Mouse (Mus musculus): ENCODE results near the gene Ntrk1. TPM values are rescaled to one million over a fixed set of nuclear protein-coding genes. Genes with fewer than 3 reads are reported as not detected.

The Ntrk1 gene
- total and polyA plus RNA-seq, 3 experiments = not detected

GRCm38 (mm10) chr3:87833482-87833881 is 38.5 kb upstream of the Ntrk1 start:
- H3K4me3 ChIP-seq (ENCODE audit: control insufficient read depth in 1 of 2, insufficient read depth in 1 of 2, low read depth in 2 of 2, low read length in 2 of 2) = no peak overlapping the region
- no peak overlapping the region for H3K27ac ChIP-seq (ENCODE audit: control insufficient read depth, low read depth, low read length)
- peaks cover 0 to 5% of the 10 kb centered on the region in 2 experiments; a peak in 1 of 4 replicates for H3K36me3 ChIP-seq (ENCODE audit: control insufficient read depth in 1 of 2, insufficient read depth in 2 of 2, low read length in 2 of 2)
- H3K27me3 ChIP-seq (ENCODE audit: control insufficient read depth in 1 of 2, insufficient read depth in 2 of 2, low read length in 2 of 2) = peaks cover 0 to 5% of the 10 kb centered on the region in 2 experiments; a peak in 2 of 4 replicates
- peak; percentile 23 to 42 (median 25); a peak in 4 of 6 replicates for TF ChIP-seq CTCF (IDR thresholded peaks at IDR 0.05 in 2 of 3, conservative IDR thresholded peaks at IDR 0.05 in 1 of 3; ENCODE audit: control insufficient read depth in 1 of 3, insufficient read depth in 1 of 3, low read depth in 2 of 3, low read length in 3 of 3, poor library complexity in 1 of 3, severe bottlenecking in 1 of 3)
- TF ChIP-seq SMC3 (IDR thresholded peaks at IDR 0.05; ENCODE audit: low read depth, low read length) = peak; percentile 38
- no peak for TF ChIP-seq POLR2AphosphoS5 (IDR thresholded peaks at IDR 0.05; ENCODE audit: borderline replicate concordance, low read depth, low read length)
- H3K79me2 ChIP-seq (ENCODE audit: control insufficient read depth, insufficient read depth, low read length, poor library complexity) = no peaks in the 10 kb centered on the region
- no peak for DNase-seq (ENCODE audit: low read depth, low spot score)
- no peak overlapping the region for H3K9ac ChIP-seq (ENCODE audit: control insufficient read depth, low read depth, low read length, poor library complexity, severe bottlenecking)
- peaks cover 0 to 3% of the 10 kb centered on the region in 2 experiments; a peak in 1 of 4 replicates for H3K4me1 ChIP-seq (ENCODE audit: control insufficient read depth in 1 of 2, insufficient read depth in 2 of 2, low read length in 2 of 2)
- H3K9me3 ChIP-seq (replicated peaks; ENCODE audit: insufficient read depth, low read length) = no peaks in the 10 kb centered on the region

GRCm38 (mm10) chr3:87832109-87832859 is 37.3 kb upstream of the Ntrk1 start:
- Histone ChIP-seq H3K79me2 (ENCODE audit: control insufficient read depth, insufficient read depth, low read length, poor library complexity) (no peaks in the 10 kb centered on the region), H3K9me3 (replicated peaks; ENCODE audit: insufficient read depth, low read length) (no peaks in the 10 kb centered on the region), H3K4me3 (ENCODE audit: control insufficient read depth in 1 of 2, insufficient read depth in 1 of 2, low read depth in 2 of 2, low read length in 2 of 2) (no peak overlapping the region), H3K4me1 (ENCODE audit: control insufficient read depth in 1 of 2, insufficient read depth in 2 of 2, low read length in 2 of 2) (no peaks in the 10 kb centered on the region), H3K9ac (ENCODE audit: control insufficient read depth, low read depth, low read length, poor library complexity, severe bottlenecking) (no peak overlapping the region), H3K27ac (ENCODE audit: control insufficient read depth, low read depth, low read length) (no peak overlapping the region), H3K36me3 (ENCODE audit: control insufficient read depth in 1 of 2, insufficient read depth in 2 of 2, low read length in 2 of 2) (0 out of 4 replicates have a peak, but pooled peaks cover 0 to 2% of the 10 kb centered on the region in 2 experiments), H3K27me3 (ENCODE audit: control insufficient read depth in 1 of 2, insufficient read depth in 2 of 2, low read length in 2 of 2) (peaks cover 0 to 5% of the 10 kb centered on the region in 2 experiments; a peak in 2 of 4 replicates)
- DNase-seq (ENCODE audit: low read depth, low spot score) = no peak
- TF ChIP-seq POLR2AphosphoS5 (IDR thresholded peaks at IDR 0.05; ENCODE audit: borderline replicate concordance, low read depth, low read length) (no peak), HCFC1 (IDR thresholded peaks at IDR 0.05; ENCODE audit: low read depth, low read length) (no peak), ZKSCAN1 (IDR thresholded peaks at IDR 0.05; ENCODE audit: low read depth, low read length) (no peak), ELF1 (IDR thresholded peaks at IDR 0.05; ENCODE audit: low read depth, low read length) (no peak), SMC3 (IDR thresholded peaks at IDR 0.05; ENCODE audit: low read depth, low read length) (no peak), UBTF (IDR thresholded peaks at IDR 0.05; ENCODE audit: borderline replicate concordance, insufficient read depth, low read depth, low read length) (no peak), SIN3A (IDR thresholded peaks at IDR 0.05; ENCODE audit: low read length) (no peak), USF1 (IDR thresholded peaks at IDR 0.05; ENCODE audit: low read depth, low read length) (no peak), POLR2A (IDR thresholded peaks at IDR 0.05; ENCODE audit: control insufficient read depth in 1 of 2, insufficient read depth in 1 of 2, low read depth in 1 of 2, low read length in 2 of 2, poor library complexity in 1 of 2) (no peak), NELFE (IDR thresholded peaks at IDR 0.05; ENCODE audit: low read depth, low read length) (no peak), ZNF384 (IDR thresholded peaks at IDR 0.05; ENCODE audit: low read depth, low read length) (no peak), ZC3H11A (IDR thresholded peaks at IDR 0.05; ENCODE audit: low read depth, low read length) (no peak)
